Mouse (Mus musculus) gonadal fat pad, adult 2 months (tissue): Measurements from ENCODE around the gene A630001G21Rik. TPM values are rescaled to one million over a fixed set of nuclear protein-coding genes. Genes with fewer than 3 reads are reported as not detected.

ENCODE experiments used
- DNase-seq: peaks from one replicate; pipeline ENCODE4 v3.0.0-alpha.2; 2012; ENCODE audit warnings: low read depth
- polyA plus RNA-seq: library from polyadenylated mRNA; depleted of rRNA; stranded (reverse); fragments of >200 nt; gene quantifications from 2 replicates; pipeline ENCODE4 v1.2.3, GENCODE M21; 2012

A630001G21Rik gene
- polyA plus RNA-seq, 1 experiment = 1.2 TPM

DNA sequence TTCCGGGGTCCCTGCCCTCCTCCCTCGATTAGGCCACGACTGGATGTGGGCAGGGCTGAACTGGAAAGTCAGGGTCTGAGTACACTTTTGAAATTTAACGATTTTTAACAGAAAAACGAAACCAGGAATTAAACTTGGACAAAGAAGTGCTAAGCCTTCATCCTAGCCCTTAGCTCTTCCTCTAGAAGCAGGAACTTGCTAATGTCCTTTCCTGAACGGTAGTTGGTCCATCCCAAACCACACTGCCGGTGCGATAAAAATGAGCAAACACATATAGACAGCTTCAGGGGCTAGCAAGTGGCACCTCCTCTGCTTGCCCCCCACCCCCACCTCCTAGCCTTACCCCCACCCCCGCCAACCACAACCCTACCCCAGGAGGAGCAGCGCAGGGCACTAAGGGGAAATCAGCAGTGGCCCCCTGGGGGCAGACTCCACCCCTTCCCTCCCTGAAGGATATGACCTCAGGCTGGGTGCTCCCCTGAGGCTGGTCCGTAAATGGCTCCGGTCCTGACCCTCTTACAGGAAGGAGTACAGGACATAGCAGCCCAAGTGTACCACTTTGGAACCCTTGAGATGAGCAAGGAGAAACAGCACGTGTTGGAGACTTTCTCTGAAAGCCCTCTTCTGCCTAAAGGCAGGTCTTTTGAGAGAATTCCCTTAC lies 42.9 kb downstream of the A630001G21Rik start:
- DNase-seq = no peak

DNA sequence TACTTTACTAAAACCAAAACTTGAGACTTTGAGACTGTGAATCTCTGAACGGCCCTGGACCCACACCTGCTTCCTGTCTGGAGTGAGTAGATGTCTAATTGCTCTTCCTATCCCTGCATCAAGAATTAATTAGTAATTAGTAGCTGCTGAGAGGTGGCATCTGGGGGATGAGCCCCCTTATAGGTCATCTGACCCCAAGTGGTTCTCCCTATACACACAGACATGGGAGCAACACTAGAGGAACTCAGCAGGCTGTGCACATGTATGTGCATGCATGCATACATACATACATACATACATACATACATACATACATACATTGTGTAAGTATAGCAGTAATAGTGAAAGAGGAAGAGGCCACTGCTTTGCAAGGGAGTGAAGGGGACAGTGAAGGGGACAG lies 43.9 kb downstream of the A630001G21Rik start:
- DNase-seq = no peak

DNA sequence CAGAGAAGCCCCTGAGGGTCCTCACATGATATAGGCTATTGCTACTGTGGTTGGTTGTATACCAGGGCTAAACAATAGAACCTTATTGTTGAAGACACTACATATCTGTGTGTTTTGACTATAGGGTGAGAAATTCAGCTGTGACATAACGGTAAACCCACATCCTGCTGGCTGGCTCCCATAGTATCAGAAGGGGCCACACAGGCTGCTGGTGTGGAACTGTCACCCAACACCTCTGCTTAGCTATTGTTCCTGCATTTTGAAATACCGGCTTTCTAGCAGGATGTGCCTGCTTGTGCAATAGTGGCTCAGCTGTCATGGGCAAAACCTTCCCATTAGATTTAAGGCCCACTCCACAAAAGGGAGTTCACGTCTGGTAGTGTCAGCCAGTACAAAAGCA lies 45.9 kb downstream of the A630001G21Rik start:
- no peak for DNase-seq

DNA sequence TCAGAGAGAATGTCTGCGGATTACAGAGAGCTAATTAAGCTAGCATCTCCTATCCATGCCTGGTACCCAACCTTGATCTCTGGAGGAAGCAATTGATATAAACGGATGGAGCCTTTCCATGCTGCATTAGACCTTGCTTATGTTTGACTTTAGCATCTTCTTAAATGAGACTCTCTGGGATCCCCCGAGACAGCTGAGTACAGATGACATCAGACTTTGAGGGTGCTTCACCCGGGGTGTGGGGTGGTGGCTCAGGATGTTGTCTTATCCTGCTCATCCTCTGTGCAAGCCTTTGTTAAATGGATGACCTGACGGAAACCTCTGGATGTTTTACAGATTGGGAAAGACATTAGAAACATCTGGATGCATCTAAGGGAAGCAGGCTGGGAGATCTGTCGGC lies 48.0 kb downstream of the A630001G21Rik start:
- no peak for DNase-seq

DNA sequence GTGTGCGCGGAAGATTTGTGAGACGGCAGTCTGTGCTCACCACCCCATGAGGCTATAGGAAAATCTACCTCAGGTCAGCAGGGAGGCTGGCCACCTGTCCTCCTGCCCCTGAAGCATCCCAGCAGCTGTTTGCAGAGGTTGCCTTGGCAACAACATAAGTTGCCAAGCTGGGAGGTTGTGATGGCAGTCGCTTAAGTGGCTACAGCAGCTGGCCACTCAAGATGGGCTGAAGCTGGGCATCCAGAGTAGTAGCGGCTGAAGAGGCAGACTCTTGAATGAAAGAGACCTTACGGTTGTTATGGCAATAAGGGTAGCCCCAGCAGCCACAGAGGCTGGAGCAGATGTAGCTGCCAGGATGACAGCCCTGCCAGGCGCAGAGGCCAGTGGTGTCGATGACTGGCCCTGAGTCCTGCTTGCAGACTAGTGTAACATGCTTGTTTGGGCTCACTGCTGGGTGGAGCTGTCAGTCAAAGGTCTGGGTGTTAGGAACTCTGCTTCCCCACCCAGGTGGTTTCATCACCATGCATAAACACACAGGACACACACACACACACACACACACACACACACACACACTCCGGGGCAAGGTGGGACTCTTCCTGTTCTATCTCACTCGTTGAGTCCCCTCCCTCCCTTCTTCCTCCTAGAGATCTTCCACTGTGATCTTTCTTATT lies 58.1 kb downstream of the A630001G21Rik start:
- no peak for DNase-seq

DNA sequence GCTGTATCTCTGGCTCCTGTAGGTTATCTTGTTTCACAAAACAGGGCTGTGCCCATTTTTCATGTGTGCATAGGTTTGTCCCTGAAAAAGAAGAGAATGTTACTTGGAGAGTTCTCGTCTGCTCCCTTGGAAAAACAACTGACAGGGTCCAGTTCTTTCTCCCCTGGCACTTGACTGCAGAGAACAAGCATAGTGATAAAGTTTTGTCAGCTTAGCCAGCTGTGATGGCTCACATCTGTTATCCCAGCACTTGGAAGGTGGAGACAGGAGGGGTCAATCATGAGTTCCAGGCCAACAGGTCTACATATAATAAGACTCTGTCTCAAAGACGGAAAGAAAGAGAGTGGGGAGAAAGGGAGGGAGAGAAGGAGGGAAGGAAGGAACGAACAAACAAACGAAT lies 59.4 kb downstream of the A630001G21Rik start:
- no peak for DNase-seq

DNA sequence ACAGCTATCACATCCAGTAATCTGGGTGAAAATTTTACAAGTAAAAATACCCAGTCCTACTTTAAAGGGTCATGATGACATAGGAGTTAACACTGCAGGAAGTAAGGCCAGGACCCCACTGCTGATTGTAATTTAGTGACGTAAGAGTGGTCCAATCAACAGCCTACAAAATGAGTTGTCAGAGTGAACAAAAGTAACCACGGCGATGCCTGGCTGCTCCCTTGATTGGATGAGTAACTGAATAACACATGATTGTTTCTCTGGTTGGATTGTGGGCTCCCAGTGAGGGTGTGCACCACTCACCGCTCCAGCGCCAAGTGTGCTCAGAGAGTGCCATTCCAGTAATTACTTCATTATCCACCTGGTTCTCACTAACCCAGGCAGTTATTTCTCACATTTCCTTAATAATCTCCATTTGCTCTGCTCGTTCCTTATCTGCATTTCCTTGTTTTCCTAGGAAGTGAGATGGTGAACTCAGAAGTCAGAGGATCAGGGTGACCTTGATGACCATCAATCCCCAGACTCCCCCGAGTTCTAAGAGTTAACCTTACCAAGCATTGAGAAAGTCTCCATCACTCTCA lies 61.9 kb downstream of the A630001G21Rik start:
- DNase-seq = no peak

DNA sequence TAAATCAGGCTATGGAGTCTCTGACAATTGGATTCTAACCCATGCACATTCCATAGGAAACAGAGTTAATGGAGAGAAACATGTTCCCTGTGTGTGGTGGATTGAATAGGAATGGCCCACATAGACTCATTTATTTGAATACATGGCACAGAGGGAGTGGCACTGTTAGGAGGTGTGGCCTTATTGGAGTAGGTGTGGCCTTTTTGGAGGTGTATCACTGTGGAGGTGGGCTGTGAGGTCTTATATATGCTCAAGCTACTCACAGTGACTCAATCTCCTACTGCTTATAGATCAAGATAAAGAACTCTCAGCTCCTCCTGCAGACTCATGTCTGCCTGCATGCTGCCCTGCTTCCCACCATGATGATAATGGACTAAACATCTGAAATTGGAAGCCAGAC lies 63.9 kb downstream of the A630001G21Rik start:
- no peak for DNase-seq

DNA sequence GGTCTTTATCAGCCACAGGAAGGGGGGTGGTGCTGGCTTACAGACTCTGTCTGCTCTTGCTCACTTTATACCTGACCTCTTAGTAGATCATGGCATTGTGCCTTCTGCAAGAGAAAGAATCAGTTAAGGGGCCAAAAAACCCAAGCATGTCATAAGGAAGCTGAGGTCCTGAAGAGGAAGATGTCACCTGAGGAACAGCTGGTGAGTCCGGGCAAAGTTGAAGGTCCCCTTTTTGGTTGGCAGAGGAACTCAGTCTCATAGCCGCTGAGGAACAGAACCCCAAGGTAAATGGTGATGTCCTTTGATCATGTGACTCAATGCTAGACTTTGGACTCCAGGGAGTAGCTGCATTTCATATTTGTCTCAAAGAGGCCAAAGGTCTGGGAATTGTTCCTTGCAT lies 71.7 kb downstream of the A630001G21Rik start:
- DNase-seq = no peak

DNA sequence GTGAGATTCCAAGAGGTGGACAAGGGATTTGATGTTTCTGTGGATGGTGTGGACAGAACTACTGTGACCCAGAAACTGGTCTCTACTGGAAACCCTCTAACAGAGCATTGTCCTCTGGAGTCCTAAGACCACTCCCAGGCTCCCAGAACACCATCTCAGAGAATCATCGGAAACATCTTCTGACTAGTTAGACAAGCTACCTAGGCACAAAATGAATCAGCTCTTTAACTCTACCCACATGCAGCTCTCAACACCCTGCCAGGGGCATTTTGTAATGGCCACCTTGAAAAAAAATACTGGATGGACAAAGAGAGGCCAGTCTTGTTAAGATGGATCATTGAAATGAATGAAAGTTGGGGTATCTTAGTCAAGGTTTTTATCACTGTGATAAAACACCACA lies 72.9 kb downstream of the A630001G21Rik start:
- DNase-seq = no peak

DNA sequence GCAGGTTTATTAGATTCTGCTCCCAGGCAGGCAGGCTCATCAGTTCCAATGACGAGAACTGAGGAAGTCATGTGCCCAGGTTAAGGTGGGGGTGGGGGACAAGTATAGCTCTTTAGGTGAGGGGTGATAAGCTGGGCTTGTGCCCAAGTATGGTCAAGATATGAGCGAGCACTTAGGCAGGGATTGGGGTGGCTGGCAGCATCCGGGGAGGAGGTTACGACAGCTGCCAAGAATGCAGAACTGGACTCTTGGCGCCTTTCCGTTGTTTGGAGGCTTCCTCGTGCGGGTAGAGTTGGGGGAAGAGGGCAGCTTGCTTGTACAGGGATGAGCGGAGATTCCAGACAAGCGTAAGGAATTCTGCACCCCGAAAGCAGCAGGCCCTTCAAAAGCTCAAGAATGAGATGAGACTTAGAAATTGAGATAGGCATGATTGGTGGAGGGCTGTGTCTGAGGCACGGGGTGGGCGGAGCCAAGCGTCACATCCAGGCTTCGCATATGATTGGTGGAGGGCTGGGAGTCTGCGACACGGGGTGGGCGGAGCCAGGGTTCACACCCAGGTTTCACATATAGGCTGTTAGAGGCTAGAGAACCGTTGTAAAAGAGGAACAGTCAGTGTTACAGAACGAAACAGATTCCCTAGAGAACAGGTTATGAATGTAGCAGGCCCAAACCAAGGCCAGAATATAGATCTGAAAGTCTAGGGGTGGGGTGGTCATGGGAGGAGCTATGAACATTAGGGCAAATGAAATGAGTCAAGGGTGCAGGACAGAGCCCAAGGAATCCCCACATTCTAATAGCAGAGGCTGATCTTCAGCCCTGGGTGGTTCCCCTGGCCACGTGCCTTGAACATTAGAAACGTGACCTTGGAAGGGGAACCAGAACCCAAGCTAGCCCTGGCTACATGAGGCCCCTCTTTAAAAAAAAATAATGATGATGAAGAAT lies 74.9 kb downstream of the A630001G21Rik start:
- peak; percentile 8 for DNase-seq

DNA sequence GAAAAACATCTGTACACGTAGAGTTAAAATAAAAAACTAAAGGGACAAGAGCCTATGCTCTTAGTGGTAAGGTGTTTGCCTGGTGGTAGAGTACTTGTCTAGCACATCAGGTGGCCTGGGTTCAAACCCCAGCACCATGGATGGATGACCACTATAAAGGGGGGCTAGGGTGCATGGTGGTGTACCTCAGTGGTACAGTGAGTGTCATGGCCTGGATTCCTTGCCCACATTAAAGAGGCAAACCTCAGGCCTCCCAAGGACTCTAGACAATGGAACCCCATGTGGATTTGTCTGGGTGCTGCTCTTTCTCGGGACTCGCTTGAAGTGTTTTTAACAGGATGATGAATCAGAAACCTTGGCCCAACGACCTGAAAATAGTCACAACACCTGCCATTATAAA lies 75.9 kb downstream of the A630001G21Rik start:
- DNase-seq = no peak

DNA sequence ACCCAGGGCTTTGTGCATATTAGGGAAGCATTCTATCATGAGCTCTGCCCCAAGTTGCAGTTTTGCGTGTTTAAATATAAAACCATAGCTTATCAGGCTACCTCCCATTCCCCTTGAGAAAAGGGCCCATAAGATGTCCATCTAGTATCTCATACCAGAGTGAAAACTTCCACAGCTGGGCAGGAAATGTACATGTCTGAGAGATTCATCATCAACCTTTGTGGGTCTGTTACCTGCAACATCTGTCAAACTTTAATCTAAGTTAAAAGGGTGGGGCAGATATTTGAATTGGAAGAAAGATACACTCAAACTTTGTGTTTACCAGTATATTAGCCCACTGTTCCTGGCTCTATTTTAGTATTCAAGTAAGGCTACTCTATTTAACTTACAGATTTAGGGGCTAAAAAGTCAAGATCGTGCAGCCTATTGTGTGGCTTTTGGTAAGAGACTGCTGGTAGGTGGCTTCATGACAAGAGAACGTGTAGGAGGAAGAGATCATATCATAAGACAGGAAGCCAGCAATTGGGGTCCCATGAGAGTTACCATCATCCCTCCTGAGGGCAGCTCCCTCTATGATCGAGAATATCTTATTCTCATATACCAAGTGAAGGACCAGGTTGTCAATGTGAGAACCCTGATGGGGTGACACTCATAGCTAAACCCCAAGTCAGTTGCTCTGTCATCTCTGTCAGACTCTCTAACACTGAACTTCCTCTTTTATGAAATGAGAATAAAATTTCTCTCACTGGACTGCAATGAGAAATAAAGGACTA lies 80.5 kb downstream of the A630001G21Rik start:
- DNase-seq = no peak

DNA sequence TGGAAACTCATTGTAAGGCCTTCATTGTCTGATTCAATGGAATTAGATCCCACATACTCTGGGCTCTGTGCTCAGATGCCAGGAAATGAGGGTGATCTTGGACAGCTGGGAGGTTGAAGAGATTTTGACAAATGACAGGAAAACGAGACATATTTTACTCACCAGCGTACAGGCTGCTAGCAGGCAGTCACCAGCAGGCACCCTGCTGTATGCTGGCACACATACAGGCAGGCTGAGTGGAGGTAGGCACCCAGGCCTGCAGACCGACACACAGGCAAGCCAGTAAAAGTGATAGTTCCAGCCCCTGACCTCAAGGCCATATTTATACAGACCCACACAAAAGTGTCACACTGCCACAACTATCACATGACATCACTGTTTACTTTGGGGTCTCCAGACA lies 82.8 kb downstream of the A630001G21Rik start:
- DNase-seq = no peak

DNA sequence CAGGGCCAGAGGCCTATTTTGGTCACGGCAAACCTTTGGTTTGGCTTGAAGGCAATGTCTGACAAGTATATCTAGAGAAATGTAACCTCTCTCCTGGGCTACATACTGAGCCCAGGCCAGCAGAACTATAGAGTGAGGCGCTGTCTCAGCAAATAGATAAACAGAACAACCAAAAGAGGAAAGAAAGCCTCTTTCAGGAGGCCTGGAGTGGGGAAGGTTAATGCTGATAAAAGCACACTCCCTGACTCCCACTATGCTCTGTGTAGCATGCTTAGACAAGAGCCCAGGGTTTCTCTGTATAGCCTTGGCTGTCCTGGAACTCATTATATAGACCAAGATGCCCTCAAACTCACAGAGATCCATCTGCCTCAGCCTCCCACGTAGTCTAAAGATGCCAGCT lies 85.2 kb downstream of the A630001G21Rik start:
- no peak for DNase-seq

DNA sequence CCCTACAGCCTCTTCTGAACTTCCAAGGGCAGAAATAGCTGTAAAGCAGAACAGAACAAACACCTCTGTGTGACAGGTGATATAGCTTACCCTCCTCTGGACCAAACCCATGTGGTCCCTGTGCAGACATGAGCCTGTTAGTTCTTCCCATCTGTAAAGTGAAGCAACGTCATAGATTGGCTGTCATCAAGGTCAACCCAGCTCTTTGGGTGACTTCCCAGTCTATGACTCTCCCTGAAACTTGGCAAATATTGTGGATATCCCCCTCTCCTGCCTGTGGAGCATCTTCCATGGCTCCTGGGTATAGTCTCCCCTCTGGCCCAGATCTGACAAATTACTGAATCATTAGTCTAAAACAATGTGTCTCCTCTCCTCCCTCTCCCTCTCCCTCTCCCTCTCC lies 86.2 kb downstream of the A630001G21Rik start:
- no peak for DNase-seq

DNA sequence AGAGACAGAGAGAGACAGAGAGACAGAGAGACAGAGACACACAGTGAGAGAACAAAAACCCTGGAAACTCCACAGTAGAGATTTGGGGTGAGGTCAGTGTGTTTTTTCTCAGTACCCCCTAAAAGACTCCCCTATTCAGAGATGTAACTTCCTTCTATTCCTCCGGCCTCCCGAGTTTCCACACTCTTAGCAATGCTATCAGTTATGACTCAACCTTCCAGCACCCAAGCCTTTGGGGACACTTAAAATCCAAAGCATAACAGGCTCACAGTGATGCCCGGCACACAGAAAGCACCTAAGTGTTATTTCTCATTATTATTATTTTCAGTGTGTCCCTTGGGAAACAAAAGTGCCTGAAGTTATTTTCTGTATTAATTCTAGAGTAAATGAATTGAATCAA lies 87.9 kb downstream of the A630001G21Rik start:
- no peak for DNase-seq

DNA sequence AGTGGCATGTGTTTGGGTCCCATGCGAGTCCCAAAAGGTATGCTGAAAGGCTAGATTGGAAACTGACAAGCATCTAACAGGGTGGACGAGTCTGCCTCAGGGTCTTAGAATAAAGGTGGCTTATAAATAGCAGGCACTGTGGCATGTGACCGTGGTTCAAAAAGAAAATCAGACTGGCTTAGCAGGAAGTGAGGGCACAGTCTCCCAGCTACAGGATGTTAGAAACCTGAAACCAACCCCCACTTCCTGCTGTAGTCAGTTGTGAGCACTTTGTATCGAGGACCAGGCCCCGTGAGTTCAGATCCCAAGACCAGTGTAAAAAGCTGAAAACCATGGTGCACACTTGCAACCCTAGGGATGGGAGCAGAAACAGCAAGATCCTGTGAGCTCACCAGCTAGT lies 91.1 kb downstream of the A630001G21Rik start:
- DNase-seq = no peak

DNA sequence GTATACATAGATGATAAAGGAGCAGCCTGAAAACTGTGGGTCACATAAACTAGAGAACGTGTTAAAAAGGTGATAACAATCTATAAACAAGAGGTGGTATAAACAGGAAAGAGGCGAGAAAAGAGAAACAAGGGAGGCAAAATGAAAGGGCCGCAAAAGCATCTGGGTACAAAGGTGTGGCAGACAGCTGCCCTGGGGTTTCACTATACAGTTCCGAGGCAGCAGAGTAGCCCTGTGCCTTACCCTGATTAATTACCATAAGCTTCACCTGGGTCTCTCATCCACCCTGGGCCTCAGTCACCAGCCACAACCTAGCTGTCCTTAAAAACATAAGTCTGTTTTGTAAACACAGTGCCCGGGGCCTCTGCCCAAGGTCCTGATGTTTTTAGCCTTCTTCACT lies 91.8 kb downstream of the A630001G21Rik start:
- DNase-seq = no peak

DNA sequence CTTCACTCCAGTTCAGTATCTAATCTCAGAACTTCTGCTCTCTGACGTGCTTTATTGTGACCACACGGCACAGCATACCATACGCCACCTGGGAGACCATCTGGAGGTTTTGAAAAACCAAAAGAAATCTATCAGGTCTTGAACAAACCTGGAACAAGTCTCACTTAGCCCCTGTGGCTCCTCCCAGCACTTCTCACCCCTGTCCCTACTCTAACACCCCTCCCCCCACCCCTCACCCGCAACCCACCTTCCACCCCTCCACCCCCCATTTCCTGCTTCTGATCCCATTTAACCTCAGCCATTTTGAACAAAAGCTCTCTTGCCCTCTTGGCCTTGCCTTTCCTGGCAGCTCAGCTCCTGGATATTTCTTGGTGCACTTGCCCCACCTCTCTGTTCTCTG lies 98.2 kb downstream of the A630001G21Rik start:
- DNase-seq = no peak
